Mouse (Mus musculus): ENCODE measurements around the gene Tdrkh.

Gene Tdrkh

GRCm38 (mm10) chr3:94413031-94413679 lies at the start of gene Tdrkh:
TSS of gene Tdrkh (plus strand) at chr3:94413273.
- peak; percentile 97 to 98 for DNase-seq (ENCODE audit: inconsistent age in 2 of 2, low spot score in 1 of 2)

DNA sequence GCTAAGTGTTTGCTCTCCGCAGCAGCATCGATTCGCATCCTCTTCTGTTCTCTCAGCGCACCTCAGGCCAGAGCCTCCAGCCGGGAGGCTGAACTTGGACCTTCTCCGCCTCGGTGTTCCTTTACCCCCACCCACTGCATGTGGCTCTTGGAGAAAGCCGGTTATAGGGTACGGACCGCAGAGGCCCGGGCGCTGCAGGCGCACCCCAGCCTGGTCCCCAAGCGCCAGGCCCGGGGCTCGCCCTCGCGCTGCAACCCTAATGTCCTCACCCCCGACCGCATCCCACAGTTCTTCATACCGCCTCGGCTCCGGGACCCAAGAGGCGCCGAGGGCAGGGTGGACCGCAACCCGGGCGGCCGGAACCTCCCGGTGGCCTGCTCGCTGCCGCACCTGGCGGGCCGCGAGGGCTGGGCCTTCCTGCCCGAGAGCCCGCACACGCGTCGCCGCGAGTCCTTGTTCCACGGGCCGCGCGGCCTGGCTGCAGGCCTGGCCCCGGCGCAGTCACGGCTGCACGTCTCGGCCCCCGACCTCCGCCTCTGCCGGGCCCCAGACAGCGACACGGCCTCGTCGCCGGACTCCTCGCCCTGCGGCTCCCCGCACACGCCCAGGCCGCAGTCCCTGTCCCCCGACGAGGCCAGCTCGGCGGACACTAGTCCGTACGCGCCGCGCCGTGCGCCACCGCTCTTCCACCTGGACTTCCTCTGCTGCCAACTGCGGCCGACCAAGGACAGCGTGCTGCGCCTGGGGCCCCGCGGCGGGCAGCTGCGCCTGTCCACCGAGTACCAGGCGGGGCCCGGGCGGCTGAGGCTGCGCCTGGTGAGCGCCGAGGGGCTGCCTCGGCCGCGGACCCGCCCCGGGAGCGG lies 49.6 kb upstream of the Tdrkh start:
- DNase-seq (ENCODE audit: inconsistent age in 2 of 2, low spot score in 1 of 2): peak; percentile 79 to 87

- DNase-seq (ENCODE audit: inconsistent age in 2 of 2, low spot score in 1 of 2): no peak
Observed at GRCm38 (mm10) chr3:94364154-94364526, 48.9 kb upstream of the Tdrkh start.

- DNase-seq (ENCODE audit: inconsistent age in 2 of 2, low spot score in 1 of 2): peak; percentile 82 to 94
Observed at GRCm38 (mm10) chr3:94366761-94367160, 46.3 kb upstream of the Tdrkh start.

DNA sequence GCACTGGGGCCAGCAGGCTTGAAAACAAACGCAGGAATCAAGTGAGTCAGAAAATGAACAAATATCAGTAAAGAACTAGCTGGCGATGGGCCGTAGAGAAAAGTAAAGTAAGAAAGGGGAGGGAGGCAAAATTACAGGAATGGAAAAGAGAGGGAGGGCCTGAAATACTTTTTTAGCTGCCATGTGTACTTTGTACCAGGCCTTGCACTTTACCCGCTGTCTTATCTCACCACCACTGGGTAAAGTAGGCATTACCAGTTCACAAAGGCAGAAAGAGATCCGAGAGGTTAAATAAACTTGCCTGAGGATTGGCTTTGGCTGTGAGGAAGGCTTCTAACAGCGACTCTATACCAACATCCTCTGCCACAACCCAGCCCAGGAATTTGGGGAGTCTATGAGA lies 45.6 kb upstream of the Tdrkh start:
- DNase-seq (ENCODE audit: inconsistent age in 2 of 2, low spot score in 1 of 2): no peak

- DNase-seq (ENCODE audit: inconsistent age in 2 of 2, low spot score in 1 of 2): no peak
Observed at GRCm38 (mm10) chr3:94368631-94369030, 44.4 kb upstream of the Tdrkh start.

GRCm38 (mm10) chr3:94369709-94370108 lies 43.4 kb upstream of the Tdrkh start:
- DNase-seq (ENCODE audit: inconsistent age in 2 of 2, low spot score in 1 of 2): peak; percentile 60 to 80

GRCm38 (mm10) chr3:94371637-94372036 lies 41.4 kb upstream of the Tdrkh start:
- peak; percentile 94 to 96 for DNase-seq (ENCODE audit: inconsistent age in 2 of 2, low spot score in 1 of 2)

GRCm38 (mm10) chr3:94372038-94372437 lies 41.0 kb upstream of the Tdrkh start:
- DNase-seq (ENCODE audit: inconsistent age in 2 of 2, low spot score in 1 of 2): no peak

- peak; percentile 80 to 88 for DNase-seq (ENCODE audit: inconsistent age in 2 of 2, low spot score in 1 of 2)
Observed at GRCm38 (mm10) chr3:94372641-94373040, 40.4 kb upstream of the Tdrkh start, which contains the start of gene Rorc. TSS of gene Rorc (plus strand) at chr3:94372794.

- peak in 1 of 2 experiments; percentile 31 for DNase-seq (ENCODE audit: inconsistent age in 2 of 2, low spot score in 1 of 2)
Observed at GRCm38 (mm10) chr3:94373090-94373489, 40.0 kb upstream of the Tdrkh start.

DNA sequence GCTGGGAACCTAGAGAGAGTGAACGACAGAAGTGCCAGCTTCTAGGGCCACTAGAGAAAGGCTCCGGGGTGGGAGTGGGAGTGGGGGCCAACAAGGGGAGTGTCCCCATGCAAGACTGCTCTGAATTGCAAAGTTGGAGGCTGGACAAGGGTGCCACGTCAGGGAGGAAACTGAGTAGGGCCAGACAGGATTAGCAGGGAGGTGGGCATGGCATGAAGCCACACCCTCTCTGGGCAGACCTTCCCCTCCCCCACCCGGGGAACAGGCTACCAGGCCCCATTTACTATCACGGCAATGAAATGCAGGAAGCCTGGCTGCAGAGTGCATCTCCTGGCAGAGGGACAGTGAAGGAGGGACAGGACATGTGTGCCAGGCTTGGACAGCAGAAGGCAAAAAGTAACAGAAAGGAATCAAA lies 39.5 kb upstream of the Tdrkh start:
- DNase-seq (ENCODE audit: inconsistent age in 2 of 2, low spot score in 1 of 2): peak; percentile 65 to 82

GRCm38 (mm10) chr3:94374636-94375035 lies 38.4 kb upstream of the Tdrkh start:
- peak in 1 of 2 experiments; percentile 37 for DNase-seq (ENCODE audit: inconsistent age in 2 of 2, low spot score in 1 of 2)

DNA sequence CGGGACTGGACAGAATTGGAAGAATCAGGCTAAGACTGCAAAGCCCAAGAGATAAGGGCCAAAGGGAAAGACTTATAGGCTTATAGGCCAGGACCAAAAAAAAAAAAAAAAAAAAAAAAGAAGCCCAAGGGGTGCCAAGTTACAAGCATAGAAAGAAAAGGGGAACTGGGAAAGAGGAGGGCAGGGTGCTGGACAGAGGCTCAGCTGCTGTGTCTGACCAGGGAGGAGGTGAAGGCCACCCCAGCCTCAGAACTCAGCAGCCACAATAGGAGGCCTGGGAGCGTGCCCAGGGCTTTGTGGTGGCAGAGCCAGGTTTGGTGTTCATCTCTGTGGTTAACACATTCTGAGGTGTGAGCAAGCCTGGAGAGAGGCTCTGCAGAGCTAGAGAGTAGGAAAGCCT lies 37.9 kb upstream of the Tdrkh start:
- DNase-seq (ENCODE audit: inconsistent age in 2 of 2, low spot score in 1 of 2): no peak

DNA sequence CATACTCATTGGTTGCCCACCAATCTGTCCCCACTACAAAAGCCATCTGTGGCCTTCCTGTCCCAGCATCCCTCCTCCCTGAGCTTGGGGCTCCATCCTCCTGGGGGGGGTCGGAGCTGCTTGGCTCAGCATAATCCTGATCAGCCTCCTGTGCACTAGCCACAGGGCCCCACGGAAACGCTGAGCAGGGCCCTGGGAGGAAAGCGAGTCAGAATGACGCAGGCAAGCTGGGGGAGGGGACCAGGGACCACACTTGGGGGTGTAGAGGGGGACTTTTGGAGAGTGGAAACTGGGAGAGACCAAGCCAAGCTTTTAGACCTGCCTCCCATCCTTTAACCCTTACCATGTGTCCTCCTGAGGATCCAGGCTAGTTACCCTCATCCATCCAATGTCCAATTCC lies 37.2 kb upstream of the Tdrkh start:
- DNase-seq (ENCODE audit: inconsistent age in 2 of 2, low spot score in 1 of 2): no peak

- DNase-seq (ENCODE audit: inconsistent age in 2 of 2, low spot score in 1 of 2): no peak
Observed at GRCm38 (mm10) chr3:94377028-94377923, 35.8 kb upstream of the Tdrkh start.

- DNase-seq (ENCODE audit: inconsistent age in 2 of 2, low spot score in 1 of 2): no peak
Observed at GRCm38 (mm10) chr3:94379831-94380510, 33.1 kb upstream of the Tdrkh start.

GRCm38 (mm10) chr3:94382308-94382707 lies 30.8 kb upstream of the Tdrkh start:
- DNase-seq (ENCODE audit: inconsistent age in 2 of 2, low spot score in 1 of 2): no peak

DNA sequence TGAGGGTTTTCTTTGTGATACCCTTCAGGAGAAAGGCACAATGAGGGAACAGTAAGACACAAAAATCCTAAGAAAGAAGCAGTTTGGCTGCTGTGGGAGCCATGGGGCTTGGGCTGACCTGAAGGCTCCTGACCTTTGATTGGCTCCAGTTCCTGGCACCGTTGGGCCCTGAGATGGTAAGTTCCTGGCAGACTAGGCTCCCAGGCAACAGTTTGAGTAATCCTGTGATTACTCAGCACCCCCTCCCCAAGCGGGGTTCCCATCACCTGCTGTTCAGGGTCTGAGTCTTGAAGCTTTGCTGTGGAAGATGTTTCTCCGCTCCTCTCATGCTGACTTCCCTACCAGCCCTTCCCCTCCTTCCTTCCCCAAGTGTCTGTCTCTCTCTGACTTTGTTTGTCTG lies 29.6 kb upstream of the Tdrkh start:
- DNase-seq (ENCODE audit: inconsistent age in 2 of 2, low spot score in 1 of 2): no peak

- DNase-seq (ENCODE audit: inconsistent age in 2 of 2, low spot score in 1 of 2): no peak
Observed at GRCm38 (mm10) chr3:94386671-94387070, 26.4 kb upstream of the Tdrkh start.

GRCm38 (mm10) chr3:94387391-94387790 lies 25.7 kb upstream of the Tdrkh start:
- DNase-seq (ENCODE audit: inconsistent age in 2 of 2, low spot score in 1 of 2): no peak
